Mouse (Mus musculus) v-Abl transformed pro-B cells (cell line): Measurements from ENCODE around the gene Cbfa2t3.
"Not testable (repeated sequence)": the region's sequence is repeated elsewhere in the genome, so short reads cannot be mapped to it uniquely, and the experiment has no call there.

ENCODE experiments used
- in situ Hi-C, 2 experiments: fragments of 400-800 bp; cut with MboI; formaldehyde crosslinking; loops; one replicate each; pipeline ENCODE4 v1.15.1; 2025; ENCODE audit not compliant: unreplicated experiment in 2 of 2

Gene Cbfa2t3

GRCm38 (mm10) chr8:122644175-122644954 lies 54.5 kb downstream of the Cbfa2t3 start:
- in situ Hi-C loops, result no loop called here

DNA sequence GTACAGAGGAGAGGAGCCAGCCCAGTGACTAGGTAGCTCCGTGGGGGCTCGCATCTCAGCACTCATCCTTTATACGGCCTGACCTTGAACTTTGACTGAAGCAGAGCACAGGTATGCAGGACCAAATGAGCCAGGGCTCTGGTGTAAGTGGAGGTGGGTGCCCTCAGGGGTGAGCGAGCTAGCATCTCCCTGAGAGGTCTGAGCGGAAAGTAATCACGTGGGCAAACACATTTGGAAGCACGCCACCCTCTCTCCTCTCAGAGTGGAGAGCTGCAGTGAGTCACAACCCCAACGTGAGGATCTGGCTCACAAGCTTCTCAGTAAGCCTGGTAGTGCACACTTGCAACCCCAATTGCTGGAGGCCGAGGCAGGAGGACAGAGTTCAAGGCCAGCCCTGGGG lies 56.8 kb downstream of the Cbfa2t3 start:
- in situ Hi-C loops, result no loop called here

DNA sequence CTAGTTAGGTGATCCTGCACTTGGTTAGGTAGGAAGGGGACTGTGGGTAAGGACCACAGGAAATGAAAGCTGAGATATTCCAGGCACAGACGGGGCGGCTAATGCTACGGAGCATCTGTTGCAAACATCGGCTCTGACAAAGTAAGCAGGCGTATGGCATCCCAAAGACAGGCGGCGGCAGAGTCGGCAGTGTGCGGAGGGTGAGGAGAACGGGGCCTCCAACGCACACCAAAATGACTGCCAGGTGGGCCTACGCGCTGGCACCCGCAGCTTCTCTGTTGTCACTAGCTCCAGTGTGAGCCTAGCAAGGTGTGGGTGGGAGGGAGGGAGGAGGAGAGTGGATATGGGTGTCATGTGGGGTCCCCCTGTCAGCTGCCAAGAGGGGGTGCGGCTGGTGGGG lies 57.5 kb downstream of the Cbfa2t3 start:
- in situ Hi-C loops, result no loop called here

DNA sequence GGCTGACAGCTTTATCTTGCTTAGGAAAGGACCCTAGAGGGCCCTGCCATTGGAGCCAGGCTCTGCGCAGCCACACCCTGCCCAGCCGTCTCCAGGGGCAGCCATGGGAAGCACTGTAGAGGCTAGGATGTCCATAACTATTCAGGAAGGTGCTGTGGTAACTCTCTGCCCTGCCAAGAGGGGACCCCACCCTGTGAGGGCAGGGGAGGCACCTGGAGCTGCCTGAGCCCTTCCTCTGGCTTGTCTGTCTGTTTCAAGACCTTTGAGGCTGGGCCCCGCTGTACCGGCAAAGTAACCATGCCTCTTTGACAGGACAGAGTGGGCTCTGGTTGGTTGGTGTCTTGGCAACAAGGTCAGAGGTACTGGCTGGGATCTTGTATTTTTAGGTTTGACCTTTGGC lies 58.1 kb downstream of the Cbfa2t3 start:
- in situ Hi-C loops, result no loop called here

- in situ Hi-C loops, result loop anchor here in 1 of 2 experiments (5.0 kb wide), 1 partner anchor 38 kb away; no protein-coding TSS in a partner anchor
Observed at GRCm38 (mm10) chr8:122639521-122640248, 59.2 kb downstream of the Cbfa2t3 start.

- in situ Hi-C loops, result loop anchor here in 1 of 2 experiments (5.0 kb wide), 1 partner anchor 39 kb away; no protein-coding TSS in a partner anchor
Observed at GRCm38 (mm10) chr8:122638601-122639000, 60.3 kb downstream of the Cbfa2t3 start.

DNA sequence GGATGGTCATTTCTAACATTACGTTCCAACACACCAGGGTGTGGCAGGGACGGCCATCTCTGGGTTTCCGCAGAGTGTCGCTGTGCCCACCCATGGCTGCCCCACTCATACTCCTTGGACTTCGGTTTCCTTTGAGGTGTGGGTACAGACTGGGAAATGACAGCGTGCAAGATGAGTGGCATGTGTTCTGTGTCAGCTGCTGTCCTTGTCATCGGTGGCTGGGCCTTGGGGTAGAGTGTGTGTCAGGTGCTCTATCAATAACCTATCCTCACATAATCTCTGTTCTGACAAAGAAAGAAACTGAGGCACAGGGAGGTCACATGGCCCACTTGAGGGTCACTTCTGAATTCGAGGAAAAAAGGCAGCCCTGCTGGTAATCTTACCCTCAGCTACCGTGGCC lies 61.7 kb downstream of the Cbfa2t3 start:
- in situ Hi-C loops, result loop anchor here in 1 of 2 experiments (5.0 kb wide), 1 partner anchor 40 kb away; no protein-coding TSS in a partner anchor

- in situ Hi-C loops, result loop anchor here in 1 of 2 experiments (5.0 kb wide), 1 partner anchor 41 kb away; no protein-coding TSS in a partner anchor
Observed at GRCm38 (mm10) chr8:122636803-122637175, 62.1 kb downstream of the Cbfa2t3 start.

- in situ Hi-C loops, result loop anchor here in 1 of 2 experiments (5.0 kb wide), 1 partner anchor 41 kb away; no protein-coding TSS in a partner anchor
Observed at GRCm38 (mm10) chr8:122635878-122636802, 62.8 kb downstream of the Cbfa2t3 start.

- in situ Hi-C loops, result no loop called here
Observed at GRCm38 (mm10) chr8:122633205-122633604, 65.7 kb downstream of the Cbfa2t3 start.

DNA sequence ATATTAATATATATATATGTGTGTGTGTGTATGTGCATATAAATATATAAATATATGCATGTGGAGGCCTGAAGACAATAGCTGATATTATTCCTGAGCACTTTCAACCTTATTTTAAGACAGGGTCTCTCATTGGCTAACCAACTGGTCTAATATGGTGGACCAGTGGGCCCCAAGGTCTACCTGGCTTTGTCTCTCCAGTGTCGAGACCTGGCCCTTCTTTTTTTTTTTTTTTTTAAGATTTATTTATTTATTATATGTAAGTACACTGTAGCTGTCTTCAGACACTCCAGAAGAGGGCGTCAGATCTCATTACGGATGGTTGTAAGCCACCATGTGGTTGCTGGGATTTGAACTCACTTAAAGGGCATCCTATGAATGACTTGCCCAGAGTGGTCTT lies 66.8 kb downstream of the Cbfa2t3 start:
- in situ Hi-C loops, result not testable (repeated sequence)

DNA sequence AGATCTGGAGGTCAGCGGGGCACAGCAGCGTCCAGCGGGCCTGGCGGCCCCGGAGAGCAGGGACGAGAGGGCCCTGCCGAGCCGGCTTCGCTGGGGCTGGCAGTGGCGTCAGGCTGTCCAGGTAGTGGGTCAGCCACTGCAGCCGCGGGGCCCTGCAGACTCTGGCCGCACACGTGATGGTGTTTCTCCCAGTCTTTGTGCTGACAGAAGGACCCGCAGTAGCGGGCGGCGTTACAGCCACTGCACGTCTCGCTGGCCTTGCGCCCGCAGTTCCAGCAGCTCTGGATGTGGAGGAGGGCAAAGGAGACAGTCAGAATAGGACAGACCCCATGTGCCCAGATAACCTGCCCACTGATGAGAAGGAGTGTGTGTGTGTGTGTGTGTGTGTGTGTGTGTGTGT lies 68.2 kb downstream of the Cbfa2t3 start:
- in situ Hi-C loops, result no loop called here

DNA sequence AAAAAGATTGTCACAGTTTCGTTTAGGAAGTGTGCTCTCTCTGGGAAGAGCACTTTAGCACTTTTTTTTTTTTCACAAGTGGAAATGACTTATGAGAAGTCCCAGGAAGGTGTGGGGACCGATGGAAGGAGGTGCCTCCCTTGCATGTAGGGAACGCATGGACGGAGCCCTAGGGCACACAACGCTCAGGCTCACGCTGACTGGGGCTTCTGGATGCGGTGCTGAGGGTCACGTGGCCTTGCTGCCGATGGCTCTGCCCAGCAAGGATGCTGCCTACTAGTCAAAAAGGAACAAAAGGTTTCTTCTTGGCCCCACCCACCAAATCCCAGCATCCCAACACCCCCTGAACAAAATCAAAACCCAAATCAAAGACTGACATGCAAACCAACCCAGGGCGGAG lies 69.5 kb downstream of the Cbfa2t3 start:
- in situ Hi-C loops, result loop anchor here in 1 of 2 experiments (10.0 kb wide), 1 partner anchor 85 kb away; no protein-coding TSS in a partner anchor

GRCm38 (mm10) chr8:122626896-122627295 lies 72.0 kb downstream of the Cbfa2t3 start:
- in situ Hi-C loops, result loop anchor here in 1 of 2 experiments (10.0 kb wide), 1 partner anchor 88 kb away; no protein-coding TSS in a partner anchor

GRCm38 (mm10) chr8:122625811-122626210 lies 73.1 kb downstream of the Cbfa2t3 start:
- in situ Hi-C loops, result loop anchor here in 1 of 2 experiments (10.0 kb wide), 1 partner anchor 89 kb away; no protein-coding TSS in a partner anchor

DNA sequence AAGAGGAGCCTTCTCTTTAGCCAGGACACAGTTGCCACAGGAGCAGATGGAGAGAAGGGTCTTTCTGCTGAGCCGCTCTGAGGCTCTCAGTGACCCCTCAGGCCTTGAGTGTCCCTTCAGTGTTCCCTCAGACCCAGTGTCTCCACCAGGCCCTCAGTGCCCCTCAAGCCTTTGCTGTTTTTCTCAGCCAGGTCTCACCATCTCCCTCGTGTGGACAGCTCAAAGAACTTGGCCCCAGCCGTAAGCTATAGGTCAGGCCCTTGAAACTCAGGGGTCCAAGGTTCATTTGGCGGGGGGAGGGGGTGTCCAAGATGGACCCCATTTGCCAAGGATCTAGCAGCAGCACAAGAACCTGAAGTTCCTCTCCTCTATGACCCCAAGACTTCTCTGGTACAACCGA lies 74.3 kb downstream of the Cbfa2t3 start:
- in situ Hi-C loops, result loop anchor here (5.0 to 10.0 kb wide), 3 partner anchors 33 to 203 kb away; no protein-coding TSS in a partner anchor

DNA sequence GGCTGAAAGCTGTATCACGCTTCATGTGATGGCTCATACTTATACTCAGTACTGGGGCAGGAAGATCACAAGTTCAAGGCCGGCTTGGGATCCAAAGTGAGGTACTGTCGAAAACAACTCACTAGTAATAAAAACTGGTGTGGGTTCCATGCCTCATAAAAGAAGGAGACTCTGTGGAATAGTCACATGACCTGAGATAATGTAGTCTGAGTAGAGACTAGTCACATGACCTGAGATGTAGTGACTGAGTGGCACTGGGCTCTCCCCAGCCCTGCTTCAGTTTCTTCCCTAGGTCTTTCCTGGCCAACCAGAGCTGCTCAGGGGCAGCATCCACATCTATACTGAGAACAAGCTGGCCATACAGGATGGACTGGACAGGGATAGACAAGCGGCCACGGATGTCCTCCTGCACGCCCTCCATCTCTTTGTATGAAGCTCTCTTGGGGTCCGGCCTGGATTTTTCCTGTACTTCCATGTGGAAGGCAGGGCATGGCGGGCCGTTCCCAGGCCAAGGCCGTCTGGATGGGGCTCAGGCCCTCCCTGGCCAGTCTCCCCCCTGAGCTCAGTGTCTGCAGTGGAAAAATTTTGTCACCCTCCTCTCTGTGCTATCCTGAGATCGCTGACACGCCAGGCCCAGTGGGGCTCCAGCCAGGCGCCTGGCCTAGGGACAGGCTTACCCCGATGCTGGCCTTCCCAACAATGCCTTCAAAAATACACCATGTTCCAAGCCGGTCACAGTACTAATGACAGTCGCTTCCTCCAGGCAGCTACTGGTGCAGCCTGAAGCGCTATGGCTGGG lies 74.9 kb downstream of the Cbfa2t3 start:
- in situ Hi-C loops, result loop anchor here (5.0 to 10.0 kb wide), 3 partner anchors 33 to 203 kb away; no protein-coding TSS in a partner anchor

DNA sequence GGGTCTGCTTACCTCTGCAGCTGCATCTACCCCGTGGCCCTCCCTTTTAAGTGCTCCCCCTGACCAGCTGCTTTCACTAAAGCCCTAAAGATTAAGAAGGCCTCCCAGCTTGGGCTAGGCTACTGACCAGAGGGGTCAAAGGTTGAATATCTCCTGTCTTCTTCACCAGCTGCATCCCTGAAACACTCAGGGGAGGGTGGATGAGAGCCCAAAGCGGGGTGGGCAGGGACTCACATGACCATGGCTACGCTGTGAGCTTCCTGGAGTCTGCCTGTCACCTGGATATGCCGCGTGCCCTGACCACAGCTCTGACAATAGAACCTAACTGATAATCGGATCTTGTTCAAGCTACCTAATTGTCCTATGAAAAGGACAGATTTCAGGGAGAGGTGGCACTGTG lies 76.2 kb downstream of the Cbfa2t3 start, which contains the start of gene Pabpn1l:
Pabpn1l (minus strand) TSS at position 13 of the 400 bp plus-strand sequence.
- in situ Hi-C loops, result loop anchor here (5.0 to 10.0 kb wide), 3 partner anchors 35 to 205 kb away; no protein-coding TSS in a partner anchor

- in situ Hi-C loops, result loop anchor here (5.0 to 10.0 kb wide), 3 partner anchors 37 to 207 kb away; no protein-coding TSS in a partner anchor
Observed at GRCm38 (mm10) chr8:122620446-122620845, 78.5 kb downstream of the Cbfa2t3 start.
